Mouse (Mus musculus): ENCODE data around the gene Eaf2. TPM values are rescaled to one million over a fixed set of nuclear protein-coding genes. Genes with fewer than 3 reads are reported as not detected.

The Eaf2 gene
- polyA plus RNA-seq, 2 experiments: 0.22 to 0.70 TPM

DNA sequence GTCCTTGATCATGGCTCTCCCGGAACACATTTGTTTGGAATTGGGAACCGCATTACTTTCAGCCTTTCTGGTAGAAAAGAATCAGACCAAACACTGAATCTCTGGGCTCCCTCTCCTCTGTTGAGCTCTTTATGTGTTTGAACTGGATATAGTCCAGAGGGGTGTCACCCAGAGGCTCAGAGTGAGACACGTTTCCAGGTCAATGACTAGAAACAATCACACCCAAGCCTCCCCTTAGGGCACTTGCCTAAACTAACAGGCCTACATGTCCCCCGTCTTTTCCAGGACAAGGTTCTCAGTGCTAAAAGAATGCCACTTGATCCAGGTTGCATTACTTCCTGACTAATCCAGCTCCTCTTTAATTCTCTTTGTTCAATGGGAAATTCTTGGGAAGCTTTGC is 104.0 kb downstream of the Eaf2 start:
- Histone ChIP-seq H3K4me2 (ENCODE audit: low read depth) (no peak overlapping the region), H3K9ac (replicated peaks) (no peak overlapping the region), H3K4me3 (ENCODE audit: insufficient read depth in 1 of 2, low read depth in 2 of 2, low read length in 2 of 2) (no peak overlapping the region), H3K27me3 (ENCODE audit: control insufficient read depth, insufficient read depth, low read length) (no peaks in the 10 kb centered on the region), H3K4me1 (replicated peaks; ENCODE audit: control insufficient read depth in 2 of 2, insufficient read depth in 2 of 2, low read length in 1 of 2) (no peaks in the 10 kb centered on the region), H3K9me3 (ENCODE audit: control insufficient read depth, low read length) (no peaks in the 10 kb centered on the region), H3K27ac (no peak overlapping the region), H3K36me3 (replicated peaks; ENCODE audit: control insufficient read depth, insufficient read depth, low read depth) (no peaks in the 10 kb centered on the region)
- ATAC-seq (ENCODE audit: insufficient read depth) (no peak), DNase-seq (ENCODE audit: low read depth in 3 of 3, low spot score in 3 of 3) (no peak)
- TF ChIP-seq EP300 (IDR thresholded peaks at IDR 0.05; ENCODE audit: low read depth) (no peak), CTCF (IDR thresholded peaks at IDR 0.05; ENCODE audit: low read depth) (no peak)
- WGBS (ENCODE audit: insufficient replicate concordance): 68% methylated on average over 4 of the region's 4 CpGs

DNA sequence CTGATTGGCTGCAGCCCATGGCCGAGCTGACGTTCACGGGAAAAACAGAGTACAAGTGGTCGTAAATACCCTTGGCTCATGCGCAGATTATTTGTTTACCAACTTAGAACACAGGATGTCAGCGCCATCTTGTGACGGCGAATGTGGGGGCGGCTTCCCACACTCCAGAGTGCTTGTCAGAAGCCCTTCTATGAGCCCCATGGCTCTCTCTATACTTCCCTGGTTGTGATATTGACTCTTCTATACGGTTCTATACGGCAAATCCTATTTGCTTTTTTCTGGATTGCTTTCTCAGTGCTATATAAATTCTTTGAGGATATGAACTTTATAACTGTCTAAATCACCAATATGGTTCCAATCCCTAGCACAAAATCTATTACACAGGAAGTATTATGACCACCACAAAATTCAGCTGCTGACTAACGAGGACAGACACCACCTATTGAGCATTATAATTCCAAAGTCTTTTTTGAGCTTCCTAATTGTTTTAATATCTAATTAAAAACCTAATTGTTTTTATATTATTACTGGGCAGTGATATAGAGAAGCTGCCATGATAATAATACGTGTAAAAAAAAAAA is 104.5 kb downstream of the Eaf2 start:
- Histone ChIP-seq H3K4me2 (ENCODE audit: low read depth) (peak overlapping the region; percentile 22; the same call in 1 of the 2 replicates), H3K4me1 (replicated peaks; ENCODE audit: control insufficient read depth in 2 of 2, insufficient read depth in 2 of 2, low read length in 1 of 2) (no peaks in the 10 kb centered on the region), H3K36me3 (replicated peaks; ENCODE audit: control insufficient read depth, insufficient read depth, low read depth) (no peaks in the 10 kb centered on the region), H3K27ac (no peak overlapping the region), H3K4me3 (ENCODE audit: insufficient read depth in 1 of 2, low read depth in 2 of 2, low read length in 2 of 2) (no peak overlapping the region), H3K27me3 (ENCODE audit: control insufficient read depth, insufficient read depth, low read length) (no peaks in the 10 kb centered on the region), H3K9ac (replicated peaks) (no peak overlapping the region), H3K9me3 (ENCODE audit: control insufficient read depth, low read length) (no peaks in the 10 kb centered on the region)
- no peak for TF ChIP-seq CTCF (IDR thresholded peaks at IDR 0.05; ENCODE audit: low read depth)
- ATAC-seq (ENCODE audit: insufficient read depth) (no peak), DNase-seq (ENCODE audit: low read depth in 3 of 3, low spot score in 3 of 3) (peak in 2 of 3 experiments; percentile 15 to 29)
- 60% methylated on average over 8 of the region's 13 CpGs for WGBS (ENCODE audit: insufficient replicate concordance)

DNA sequence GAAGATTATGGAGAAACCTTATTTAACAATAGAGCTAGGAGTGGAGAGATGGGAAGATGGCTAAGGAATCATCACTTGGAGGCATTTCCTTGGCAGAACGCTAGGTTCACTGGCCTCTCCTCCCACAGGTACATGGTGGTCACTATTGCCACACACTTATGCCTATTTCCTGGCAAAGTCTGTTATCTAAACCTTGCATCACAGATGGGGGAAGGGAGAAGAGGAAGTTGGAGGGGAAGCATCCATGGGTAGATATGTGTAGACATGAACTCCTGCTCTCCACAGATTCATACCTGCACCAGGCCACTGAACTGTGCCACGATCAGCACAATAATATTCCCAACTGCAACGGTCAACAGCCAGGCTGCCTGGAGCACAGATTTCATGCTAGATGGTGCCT is 122.8 kb downstream of the Eaf2 start:
- H3K27ac ChIP-seq: no peak overlapping the region
- H3K4me3 ChIP-seq (ENCODE audit: insufficient read depth in 1 of 2, low read depth in 2 of 2, low read length in 2 of 2): no peak overlapping the region
- H3K27me3 ChIP-seq (ENCODE audit: control insufficient read depth, insufficient read depth, low read length): no peaks in the 10 kb centered on the region
- no peak overlapping the region for H3K4me2 ChIP-seq (ENCODE audit: low read depth)
- WGBS (ENCODE audit: insufficient replicate concordance): 51% methylated on average over 3 of the region's 3 CpGs
- H3K9me3 ChIP-seq (ENCODE audit: control insufficient read depth, low read length): no peaks in the 10 kb centered on the region
- ATAC-seq (ENCODE audit: insufficient read depth) (no peak), DNase-seq (ENCODE audit: low read depth in 3 of 3, low spot score in 3 of 3) (no peak)
- H3K36me3 ChIP-seq (replicated peaks; ENCODE audit: control insufficient read depth, insufficient read depth, low read depth): no peaks in the 10 kb centered on the region; the same call in 1 of the 2 replicates
- no peak overlapping the region for H3K9ac ChIP-seq (replicated peaks)
- TF ChIP-seq EP300 (IDR thresholded peaks at IDR 0.05; ENCODE audit: low read depth) (no peak), CTCF (IDR thresholded peaks at IDR 0.05; ENCODE audit: low read depth) (no peak)
- H3K4me1 ChIP-seq (replicated peaks; ENCODE audit: control insufficient read depth in 2 of 2, insufficient read depth in 2 of 2, low read length in 1 of 2): no peaks in the 10 kb centered on the region

DNA sequence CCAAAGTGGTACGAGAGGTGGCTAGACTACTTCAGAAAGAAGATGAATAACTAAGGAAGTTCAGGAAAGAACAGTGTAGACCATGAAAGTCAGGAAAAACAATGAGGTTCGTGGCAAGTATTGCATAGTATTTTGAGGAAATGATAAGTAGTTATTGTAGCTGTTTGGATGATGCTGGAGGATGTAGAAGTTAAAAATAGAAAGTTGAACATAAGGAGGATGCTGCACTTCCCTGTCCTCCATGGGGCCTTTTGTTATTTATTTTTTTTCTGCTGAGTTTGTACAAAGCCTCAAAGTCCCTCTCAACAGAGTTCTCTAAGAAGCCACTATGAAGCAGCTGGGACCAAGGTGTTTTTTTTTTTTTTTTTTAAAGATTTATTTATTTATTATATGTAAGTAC is 127.0 kb downstream of the Eaf2 start:
- no peak for DNase-seq (ENCODE audit: low read depth in 3 of 3, low spot score in 3 of 3)
- H3K27ac ChIP-seq: no peak overlapping the region
- H3K9me3 ChIP-seq (ENCODE audit: control insufficient read depth, low read length): no peaks in the 10 kb centered on the region
- no peaks in the 10 kb centered on the region; the same call in 1 of the 2 replicates for H3K36me3 ChIP-seq (replicated peaks; ENCODE audit: control insufficient read depth, insufficient read depth, low read depth)
- H3K4me2 ChIP-seq (ENCODE audit: low read depth): no peak overlapping the region
- ATAC-seq (ENCODE audit: insufficient read depth): no peak
- 31% methylated on average over 2 of the region's 2 CpGs for WGBS (ENCODE audit: insufficient replicate concordance)
- H3K4me3 ChIP-seq (ENCODE audit: insufficient read depth in 1 of 2, low read depth in 2 of 2, low read length in 2 of 2): no peak overlapping the region
- TF ChIP-seq CTCF (IDR thresholded peaks at IDR 0.05; ENCODE audit: low read depth): no peak
- no peak for TF ChIP-seq EP300 (IDR thresholded peaks at IDR 0.05; ENCODE audit: low read depth)
- no peak overlapping the region for H3K9ac ChIP-seq (replicated peaks)
- H3K27me3 ChIP-seq (ENCODE audit: control insufficient read depth, insufficient read depth, low read length): no peaks in the 10 kb centered on the region
- no peaks in the 10 kb centered on the region for H3K4me1 ChIP-seq (replicated peaks; ENCODE audit: control insufficient read depth in 2 of 2, insufficient read depth in 2 of 2, low read length in 1 of 2)

DNA sequence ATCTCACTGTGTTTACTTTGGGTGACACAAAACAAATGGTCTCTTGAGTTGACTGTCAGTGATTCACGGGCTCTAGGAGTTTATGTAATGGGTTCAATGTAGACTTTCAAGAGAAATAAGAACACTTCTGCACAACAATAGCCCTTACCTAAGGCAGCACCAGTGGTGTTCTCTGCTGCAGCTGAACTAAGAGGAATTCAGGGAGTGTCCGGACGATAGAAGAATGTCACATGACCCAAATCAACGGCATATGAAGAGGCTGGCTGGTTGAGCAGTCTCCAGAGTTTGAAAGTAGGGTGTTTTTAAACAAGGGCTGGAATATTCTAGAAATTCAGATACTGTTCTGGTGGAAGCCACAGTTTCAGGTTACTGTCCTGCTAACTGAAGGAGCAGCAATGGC is 127.7 kb downstream of the Eaf2 start:
- Histone ChIP-seq H3K4me1 (replicated peaks; ENCODE audit: control insufficient read depth in 2 of 2, insufficient read depth in 2 of 2, low read length in 1 of 2) (no peaks in the 10 kb centered on the region), H3K4me3 (ENCODE audit: insufficient read depth in 1 of 2, low read depth in 2 of 2, low read length in 2 of 2) (no peak overlapping the region), H3K9ac (replicated peaks) (no peak overlapping the region), H3K9me3 (ENCODE audit: control insufficient read depth, low read length) (no peaks in the 10 kb centered on the region), H3K27me3 (ENCODE audit: control insufficient read depth, insufficient read depth, low read length) (no peaks in the 10 kb centered on the region), H3K4me2 (ENCODE audit: low read depth) (no peak overlapping the region), H3K36me3 (replicated peaks; ENCODE audit: control insufficient read depth, insufficient read depth, low read depth) (no peaks in the 10 kb centered on the region; the same call in 1 of the 2 replicates), H3K27ac (no peak overlapping the region)
- TF ChIP-seq EP300 (IDR thresholded peaks at IDR 0.05; ENCODE audit: low read depth) (no peak), CTCF (IDR thresholded peaks at IDR 0.05; ENCODE audit: low read depth) (no peak)
- WGBS (ENCODE audit: insufficient replicate concordance): 69% methylated on average over 4 of the region's 4 CpGs
- DNase-seq (ENCODE audit: low read depth in 3 of 3, low spot score in 3 of 3): no peak
- ATAC-seq (ENCODE audit: insufficient read depth): no peak

Measured in liver, embryonic 14.5 days (tissue).